Mouse (Mus musculus) G1E (cell line): ENCODE measurements around the gene 4921507P07Rik.

Experiments
- CTCF ChIP-seq: IDR thresholded peaks from 2 replicates; pipeline ENCODE4 v1.5.1; 2012; ENCODE audit warnings: low read depth, low read length, inconsistent platforms, mixed read lengths
- POLR2AphosphoS5 ChIP-seq: IDR thresholded peaks from 2 replicates; pipeline ENCODE4 v1.6.1; 2012; ENCODE audit warnings: low read depth, low read length, inconsistent platforms; ENCODE audit not compliant: insufficient replicate concordance

- peak; percentile 73 for TF ChIP-seq CTCF
- no peak for TF ChIP-seq POLR2AphosphoS5
Measured at GRCm38 (mm10) chr6:50545412-50546043, 50.9 kb downstream of the 4921507P07Rik start.
